Comparison of ENCODE assay signal across 11 mouse cellular contexts in the genomic region with DNA sequence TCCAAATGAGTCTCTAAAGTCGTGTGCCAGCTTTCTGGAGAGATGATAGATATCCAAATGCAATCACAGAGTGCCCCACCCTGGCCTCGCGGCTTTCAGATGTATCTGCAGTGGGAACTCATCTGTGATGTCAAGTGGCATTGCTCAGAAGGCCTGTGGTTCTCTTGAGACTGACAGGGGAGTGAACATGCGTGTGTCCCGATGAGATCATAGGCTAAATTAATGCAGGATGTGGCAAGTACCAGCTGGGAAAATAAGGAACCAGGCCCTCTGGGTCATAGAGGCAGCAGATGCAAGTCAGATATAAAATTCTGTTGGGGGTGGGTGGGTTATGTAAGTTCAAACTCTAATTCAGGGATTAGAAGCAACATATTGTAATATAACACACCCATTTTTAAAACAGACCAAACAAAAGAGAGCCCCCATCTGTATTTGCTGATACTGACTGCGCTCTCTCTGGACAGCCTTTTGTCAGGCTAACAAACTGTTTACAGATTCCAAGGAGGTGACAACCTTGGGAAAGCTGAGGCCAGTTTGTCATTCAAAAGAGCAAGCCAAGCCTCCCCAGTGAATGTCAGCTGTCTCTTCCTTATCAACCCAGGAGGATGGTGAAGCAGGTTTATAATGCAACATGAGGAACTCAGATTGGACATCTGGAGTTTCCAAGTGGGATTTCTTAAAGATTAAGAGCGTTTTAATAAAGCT. TPM values are rescaled to one million over a fixed set of nuclear protein-coding genes. Genes with fewer than 3 reads are reported as not detected.
A peak's percentile ranks its signal among the peaks of the same experiment; 100 is the strongest.
DNase-seq lines count a peak whose midpoint lies in the region; ATAC-seq lines count a peak whose summit lies in the region.
"Had no signal": no experiment of that assay in that cellular context is flagged by ENCODE, and none has a peak within 500 bp of the region (broad histone marks: within the 10 kb centered on the region; RNA-seq: fewer than 3 reads in every experiment).

No protein-coding gene starts in this region.

- no peak overlapping the region for H3K4me2 ChIP-seq in midbrain, embryonic 13.5 days (replicated peaks)
- no peak overlapping the region for H3K4me2 ChIP-seq in midbrain, embryonic 16.5 days (ENCODE audit: low read length)
- H3K4me2 ChIP-seq: limb, embryonic 15.5 days had no signal

- intact Hi-C loops in heart, postnatal 14 days (cut with DNase I), result no loop called here

- no peak overlapping the region for H3K9ac ChIP-seq in midbrain, embryonic 13.5 days (replicated peaks)
- no peak overlapping the region for H3K9ac ChIP-seq in midbrain, embryonic 16.5 days (ENCODE audit: low read depth, low read length)
- H3K9ac ChIP-seq: limb, embryonic 15.5 days had no signal

- ATAC-seq in midbrain, embryonic 13.5 days, result 0 out of 2 replicates have a peak, but pooled peaks have one; percentile 27
- no peak for ATAC-seq in midbrain, embryonic 16.5 days
- ATAC-seq in activated CD4-positive, CD25-positive, alpha-beta regulatory T cell, adult 4 months, result no peak

- H3K4me3 ChIP-seq in heart, embryonic 10.5 days, result no peak overlapping the region
- H3K4me3 ChIP-seq in midbrain, embryonic 13.5 days (replicated peaks), result no peak overlapping the region
- no peak overlapping the region for H3K4me3 ChIP-seq in midbrain, embryonic 16.5 days (ENCODE audit: low read depth, low read length)
- H3K4me3 ChIP-seq: limb, embryonic 15.5 days had no signal

- H3K9me3 ChIP-seq in heart, embryonic 10.5 days, result no peaks in the 10 kb centered on the region
- H3K9me3 ChIP-seq in midbrain, embryonic 13.5 days, result no peaks in the 10 kb centered on the region
- H3K9me3 ChIP-seq in midbrain, embryonic 16.5 days (replicated peaks; ENCODE audit: control insufficient read depth, low read length, poor library complexity, severe bottlenecking), result no peaks in the 10 kb centered on the region
- H3K9me3 ChIP-seq: limb, embryonic 15.5 days had no signal

- WGBS in heart, embryonic 10.5 days, result 81% methylated on average over 7 of the region's 7 CpGs
- WGBS in midbrain, embryonic 13.5 days, result 72% methylated on average over 7 of the region's 7 CpGs
- WGBS in midbrain, embryonic 16.5 days, result 72% methylated on average over 7 of the region's 7 CpGs

- no peaks in the 10 kb centered on the region for H3K4me1 ChIP-seq in heart, embryonic 10.5 days
- H3K4me1 ChIP-seq in midbrain, embryonic 13.5 days (replicated peaks), result 0 out of 2 replicates have a peak, but pooled peaks cover 4% of the 10 kb centered on the region
- H3K4me1 ChIP-seq in midbrain, embryonic 16.5 days (ENCODE audit: control insufficient read depth, insufficient read depth, low read length), result no peaks in the 10 kb centered on the region
- H3K4me1 ChIP-seq: limb, embryonic 15.5 days had no signal

- no peak overlapping the region for H3K27ac ChIP-seq in heart, embryonic 10.5 days
- no peak overlapping the region for H3K27ac ChIP-seq in midbrain, embryonic 13.5 days
- no peak overlapping the region for H3K27ac ChIP-seq in midbrain, embryonic 16.5 days (ENCODE audit: low read length)
- H3K27ac ChIP-seq: limb, embryonic 15.5 days had no signal

- peaks cover 88% of the 10 kb centered on the region for H3K36me3 ChIP-seq in heart, embryonic 10.5 days
- peaks cover 86% of the 10 kb centered on the region for H3K36me3 ChIP-seq in midbrain, embryonic 13.5 days
- H3K36me3 ChIP-seq in midbrain, embryonic 16.5 days (ENCODE audit: control insufficient read depth, insufficient read depth, low read length), result peaks cover 32% of the 10 kb centered on the region

- DNase-seq in heart, adult 8-10 months (ENCODE audit: low spot score), result peak; percentile 58
- DNase-seq in heart, embryonic 10.5 days (ENCODE audit: low spot score), result no peak
- peak; percentile 22 to 26 for DNase-seq in heart, postnatal 14 days
- no peak for DNase-seq in urinary bladder, postnatal 14 days (ENCODE audit: low spot score)
- no peak for DNase-seq in urinary bladder, postnatal 25 days (ENCODE audit: low spot score)
- DNase-seq: adrenal gland, postnatal 36 days; kidney, postnatal 4 days had no signal

- H3K27me3 ChIP-seq in heart, embryonic 10.5 days (ENCODE audit: insufficient read depth, poor library complexity, severe bottlenecking), result no peaks in the 10 kb centered on the region
- H3K27me3 ChIP-seq in midbrain, embryonic 13.5 days, result no peaks in the 10 kb centered on the region
- no peaks in the 10 kb centered on the region for H3K27me3 ChIP-seq in midbrain, embryonic 16.5 days (ENCODE audit: control insufficient read depth, insufficient read depth, low read depth, low read length)
- H3K27me3 ChIP-seq: limb, embryonic 15.5 days had no signal

RNA-seq across cellular contexts. Expression of gene Ptcd2, which starts 20.7 kb away (rescaled TPM):
- 10 to 100 TPM; 52.6 to 58.1 (median 54.0) TPM for total RNA-seq in heart, adult 8-10 months (2022)
- 57.9 and 60.2 TPM in 2 replicates for polyA plus RNA-seq in heart, embryonic 10.5 days (2016; fragmentation: Nextera tagmentation; extraction: Ambion mirVana)
- polyA plus RNA-seq in midbrain, embryonic 13.5 days (2015; fragmentation: Nextera tagmentation; extraction: Ambion mirVana), result 50.2 and 52.8 TPM in 2 replicates
- 54.9 and 56.0 TPM in 2 replicates for polyA plus RNA-seq in midbrain, embryonic 16.5 days (2015; fragmentation: Nextera tagmentation; extraction: Ambion mirVana)
- total RNA-seq in heart, postnatal 14 days (2021), result 10 to 100 TPM; 41.4 to 43.1 TPM
- polyA plus RNA-seq in activated CD4-positive, CD25-positive, alpha-beta regulatory T cell, adult 4 months (2017; shearing (Covaris generic)), result 10 to 100 TPM; 59.4 to 61.3 TPM

RNA-seq across cellular contexts. Expression of gene Mrps27, which starts 20.8 kb away (rescaled TPM):
- 10 to 100 TPM; 47.2 to 48.0 (median 47.3) TPM for total RNA-seq in heart, adult 8-10 months (2022)
- polyA plus RNA-seq in heart, embryonic 10.5 days (2016; fragmentation: Nextera tagmentation; extraction: Ambion mirVana), result 93.6 and 96.0 TPM in 2 replicates
- polyA plus RNA-seq in midbrain, embryonic 13.5 days (2015; fragmentation: Nextera tagmentation; extraction: Ambion mirVana), result 39.5 and 40.4 TPM in 2 replicates
- 39.6 and 44.4 TPM in 2 replicates for polyA plus RNA-seq in midbrain, embryonic 16.5 days (2015; fragmentation: Nextera tagmentation; extraction: Ambion mirVana)
- 10 to 100 TPM; 37.2 to 42.8 TPM for total RNA-seq in heart, postnatal 14 days (2021)
- 10 to 100 TPM; 18.5 to 23.3 TPM for polyA plus RNA-seq in activated CD4-positive, CD25-positive, alpha-beta regulatory T cell, adult 4 months (2017; shearing (Covaris generic))

Comparison
In these comparisons a context has a peak if more than half of its experiments do, and no peak if none do; other contexts are left out.
1. DNase-seq: peak in heart, adult 8-10 months (single experiment) and heart, postnatal 14 days (2 of 2); none in heart, embryonic 10.5 days (single experiment), urinary bladder, postnatal 14 days (single experiment) and urinary bladder, postnatal 25 days (single experiment).